Mouse (Mus musculus): ENCODE measurements around the gene Zfp472. TPM values are rescaled to one million over a fixed set of nuclear protein-coding genes. Genes with fewer than 3 reads are reported as not detected.

The Zfp472 gene
- 0.22 and 0.41 TPM in 2 replicates for polyA plus RNA-seq (2012; rRNA removed)

GRCm38 (mm10) chr17:32965623-32966290 lies at the start of gene Zfp472:
Gene Zfp472 (plus strand): TSS chr17:32965814.

DNA sequence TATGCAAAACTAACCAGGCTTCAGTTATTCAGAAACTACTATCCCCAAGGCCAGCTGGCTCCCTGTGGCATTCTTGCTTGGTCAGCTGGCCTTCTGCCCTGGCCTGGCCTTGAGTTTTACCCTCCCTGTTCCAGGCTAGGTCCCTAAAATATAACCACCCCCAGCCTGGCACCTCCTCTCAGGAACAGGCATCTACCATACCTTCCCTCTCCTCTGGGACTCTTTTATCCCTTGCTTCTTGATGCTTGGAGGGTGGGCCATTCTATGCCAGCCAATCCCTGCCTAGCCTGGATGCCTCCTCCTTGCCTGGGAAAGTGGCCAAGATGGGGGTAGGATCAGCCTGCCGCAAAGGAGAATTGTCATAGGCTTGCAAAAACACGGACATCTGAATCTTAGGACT lies 48.5 kb upstream of the Zfp472 start, which contains the start of gene Cyp4f14:
TSS of gene Cyp4f14 (minus strand) at position 212 of the 400 bp plus-strand sequence.

GRCm38 (mm10) chr17:32947215-32947914 lies 18.2 kb upstream of the Zfp472 start, which contains the start of gene Cyp4f13:
Gene Cyp4f13 (minus strand): TSS chr17:32947402.

DNA sequence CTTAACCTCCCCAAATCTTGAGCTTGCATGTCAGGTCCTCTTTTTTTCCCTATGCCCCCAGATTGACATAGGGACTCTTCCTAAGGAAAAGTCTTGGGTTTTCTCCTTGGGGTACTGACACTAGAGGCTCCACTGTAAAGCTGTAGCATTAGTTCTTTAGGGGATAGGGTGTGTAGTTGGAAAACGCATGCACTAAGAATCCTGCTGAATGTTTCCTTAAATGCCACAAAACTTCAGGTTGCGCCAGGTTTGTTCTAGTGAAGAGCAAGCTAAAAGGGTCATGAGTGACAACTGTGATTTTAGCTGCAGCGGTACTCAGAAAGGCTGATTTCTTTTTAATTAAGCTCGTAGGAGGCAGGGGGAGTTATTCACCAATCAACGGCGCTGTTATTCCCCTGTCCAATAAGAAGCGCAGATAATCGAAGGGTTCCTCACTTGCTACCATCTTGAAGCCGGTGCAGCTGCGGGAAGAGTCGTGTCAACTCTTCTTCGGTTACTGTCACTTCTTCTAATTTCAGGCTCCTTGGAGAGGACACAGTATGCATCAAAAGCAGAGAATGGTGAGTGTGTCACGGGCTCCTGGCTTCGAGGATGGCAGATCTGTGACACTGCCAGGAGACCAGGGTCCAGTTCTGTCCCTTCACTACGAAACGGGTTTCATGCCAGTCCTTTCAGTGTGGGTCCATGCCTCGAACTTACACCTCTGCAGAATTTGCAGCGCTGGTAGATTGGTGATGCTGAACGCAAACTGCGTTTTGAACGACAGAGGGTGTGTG lies 27.3 kb downstream of the Zfp472 start, which contains the start of gene Zfp952:
TSS of gene Zfp952 (plus strand) at position 431 of the 776 bp plus-strand sequence.

Other genes with a start within 250 kb of the Zfp472 start
- 3.9 and 4.9 TPM in 2 replicates for gene Zfp871, start 177.5 kb upstream of the Zfp472 start, polyA plus RNA-seq (2012; rRNA removed)
- 0.15 TPM in 2 replicates for gene Zfp811, start 155.9 kb upstream of the Zfp472 start, polyA plus RNA-seq (2012; rRNA removed)
- gene Zfp799, start 135.6 kb upstream of the Zfp472 start, polyA plus RNA-seq (2012; rRNA removed), result 4.8 and 5.1 TPM in 2 replicates
- gene Zfp870, start 74.2 kb upstream of the Zfp472 start, polyA plus RNA-seq (2012; rRNA removed), result 0.59 and 0.64 TPM in 2 replicates
- gene Cyp4f14, start 48.5 kb upstream of the Zfp472 start, polyA plus RNA-seq (2012; rRNA removed), result 85.3 and 120 TPM in 2 replicates
- 79.1 and 79.8 TPM in 2 replicates for gene Cyp4f13, start 18.4 kb upstream of the Zfp472 start, polyA plus RNA-seq (2012; rRNA removed)
- 1.2 and 1.3 TPM in 2 replicates for gene Zfp952, start 27.3 kb downstream of the Zfp472 start, polyA plus RNA-seq (2012; rRNA removed)
- 0.13 and 0.16 TPM in 2 replicates for gene Zfp763, start 67.6 kb downstream of the Zfp472 start, polyA plus RNA-seq (2012; rRNA removed)
- not detected in 2 replicates for gene 4921501E09Rik, start 102.2 kb downstream of the Zfp472 start, polyA plus RNA-seq (2012; rRNA removed)
- 0.87 and 1.1 TPM in 2 replicates for gene Zfp563, start 123.5 kb downstream of the Zfp472 start, polyA plus RNA-seq (2012; rRNA removed)
- not detected in 2 replicates for gene Morc2b, start 173.9 kb downstream of the Zfp472 start, polyA plus RNA-seq (2012; rRNA removed)
- not detected in 2 replicates for gene Olfr55, start 202.6 kb downstream of the Zfp472 start, polyA plus RNA-seq (2012; rRNA removed)
- not detected in 2 replicates for gene Olfr239, start 225.5 kb downstream of the Zfp472 start, polyA plus RNA-seq (2012; rRNA removed)